Mouse (Mus musculus) duodenum, adult 2 months (tissue): ENCODE measurements around the gene Pard6b. TPM values are rescaled to one million over a fixed set of nuclear protein-coding genes. Genes with fewer than 3 reads are reported as not detected.

ENCODE experiments used
- polyA plus RNA-seq: library from polyadenylated mRNA; depleted of rRNA; stranded (reverse); fragments of >200 nt; gene quantifications from 2 replicates; pipeline ENCODE4 v1.2.3, GENCODE M21; 2012; ENCODE audit warnings: low replicate concordance; rRNA removed

The Pard6b gene
- polyA plus RNA-seq, result 19.6 and 28.7 TPM in 2 replicates

GRCm38 (mm10) chr2:168080431-168081246 is at the start of gene Pard6b:
TSS of gene Pard6b (plus strand) at chr2:168081004.

Other genes with a start within 250 kb of the Pard6b start
- 19.0 and 22.3 TPM in 2 replicates for gene Ptpn1, start 148.9 kb upstream of the Pard6b start, polyA plus RNA-seq
- 3.3 and 3.4 TPM in 2 replicates for gene Ripor3, start 70.4 kb upstream of the Pard6b start, polyA plus RNA-seq
- gene Adnp, start 126.1 kb downstream of the Pard6b start, polyA plus RNA-seq, result 7.3 and 11.1 TPM in 2 replicates
- gene Gm20716, start 149.4 kb downstream of the Pard6b start, polyA plus RNA-seq, result not detected in 2 replicates
- 11.0 and 15.8 TPM in 2 replicates for gene Dpm1, start 149.6 kb downstream of the Pard6b start, polyA plus RNA-seq
- gene Mocs3, start 149.6 kb downstream of the Pard6b start, polyA plus RNA-seq, result 27.4 and 72.7 TPM in 2 replicates
- 0.48 and 1.3 TPM in 2 replicates for gene Kcng1, start 200.7 kb downstream of the Pard6b start, polyA plus RNA-seq